Mouse (Mus musculus) splenic B cell, adult 2 months (primary cell): Measurements from ENCODE around the gene Pdcd1lg2.
A peak's percentile ranks its signal among the peaks of the same experiment; 100 is the strongest.

Experiments used
- DNase-seq: peaks from one replicate; pipeline ENCODE4 v3.0.0-alpha.2; 2011; ENCODE audit warnings: low read depth, low spot score
- H3K27me3 ChIP-seq: 2 replicates; pipeline ENCODE4 v1.6.1; 2012; ENCODE audit warnings: mild to moderate bottlenecking, low read length, moderate library complexity, mixed read lengths; ENCODE audit not compliant: control insufficient read depth, poor library complexity, insufficient read depth, severe bottlenecking
- H3K36me3 ChIP-seq: 2 replicates; pipeline ENCODE4 v1.6.1; 2012; ENCODE audit warnings: mild to moderate bottlenecking, low read length, moderate library complexity, mixed read lengths; ENCODE audit not compliant: control insufficient read depth, poor library complexity, insufficient read depth, severe bottlenecking

Pdcd1lg2 gene

DNA sequence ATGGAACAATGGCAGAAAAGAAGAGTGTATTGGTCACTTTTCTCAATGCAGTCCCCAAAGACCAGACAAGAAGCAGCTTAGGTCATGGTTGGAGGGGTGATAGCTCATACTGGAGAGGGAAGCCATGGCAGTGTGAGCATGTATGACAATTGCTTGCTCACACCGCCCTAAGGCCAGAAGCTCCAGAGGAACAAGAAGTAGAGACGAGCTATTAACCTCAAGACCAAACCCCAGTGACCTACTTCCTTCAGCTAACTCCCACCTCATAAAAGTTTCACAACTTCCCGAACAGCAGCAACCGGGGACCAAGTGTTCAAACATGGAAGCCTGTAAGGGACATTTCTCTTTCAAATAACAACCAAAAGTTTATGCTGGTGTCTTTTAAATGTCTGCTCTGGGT, 51.7 kb downstream of the Pdcd1lg2 start:
- H3K27me3 ChIP-seq: no peaks in the 10 kb centered on the region
- H3K36me3 ChIP-seq: no peaks in the 10 kb centered on the region
- DNase-seq: peak; percentile 43

DNA sequence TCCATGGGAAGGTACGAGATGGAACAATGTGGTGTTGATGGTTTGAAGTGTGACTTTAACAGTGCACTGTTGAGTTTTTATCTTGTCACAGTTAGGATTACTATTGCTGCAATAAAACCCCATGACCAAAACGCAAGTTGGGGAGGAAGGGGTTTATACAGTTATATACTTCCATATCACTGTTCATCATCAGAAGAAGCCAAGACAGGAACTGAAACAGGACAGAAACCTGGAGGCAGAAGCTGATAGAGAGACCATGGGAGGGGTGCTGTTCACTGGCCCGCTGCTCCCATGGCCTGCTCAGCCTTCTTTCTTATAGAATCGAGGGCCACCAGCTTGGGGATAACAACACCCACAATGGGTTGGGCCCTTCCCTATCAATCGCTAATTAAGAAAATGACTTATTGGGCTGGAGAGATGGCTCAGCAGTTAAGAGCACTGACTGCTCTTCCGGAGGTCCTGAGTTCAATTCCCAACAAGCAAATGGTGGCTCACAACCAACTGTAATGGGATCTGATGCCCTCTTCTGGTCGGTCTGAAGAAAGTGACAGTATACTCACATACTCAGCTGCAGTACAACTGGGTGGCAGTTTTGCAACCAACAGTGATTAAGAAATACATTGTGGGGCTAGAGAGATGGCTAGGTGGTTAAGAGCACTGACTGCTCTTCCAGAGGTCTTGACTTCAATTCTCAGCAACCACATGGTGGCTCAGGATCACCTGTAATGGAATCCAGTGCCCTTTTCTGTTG, 53.1 kb downstream of the Pdcd1lg2 start:
- peak; percentile 45 for DNase-seq
- no peaks in the 10 kb centered on the region for H3K27me3 ChIP-seq
- no peaks in the 10 kb centered on the region for H3K36me3 ChIP-seq

DNA sequence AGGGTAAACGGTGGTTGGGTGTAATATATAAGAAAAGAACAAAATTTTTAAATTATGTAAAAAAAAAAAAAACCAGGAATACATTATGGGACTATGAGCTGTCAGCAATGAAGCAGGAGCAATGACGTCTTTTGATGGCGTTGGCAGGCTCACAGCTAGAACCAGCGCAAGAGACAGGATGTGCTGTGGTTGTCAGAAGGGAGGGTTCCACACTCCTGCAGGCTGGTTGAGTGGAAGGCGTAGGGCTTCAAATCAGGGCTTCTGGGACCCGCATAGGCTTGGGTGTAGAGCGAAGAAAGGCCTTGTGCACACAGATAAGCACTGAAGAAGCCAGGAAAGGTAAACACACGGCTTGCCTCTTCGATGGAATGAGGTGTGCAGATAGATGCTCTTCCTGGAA, 56.1 kb downstream of the Pdcd1lg2 start:
- H3K27me3 ChIP-seq: no peaks in the 10 kb centered on the region
- no peaks in the 10 kb centered on the region; the same call in 1 of the 2 replicates for H3K36me3 ChIP-seq
- peak; percentile 44 for DNase-seq

DNA sequence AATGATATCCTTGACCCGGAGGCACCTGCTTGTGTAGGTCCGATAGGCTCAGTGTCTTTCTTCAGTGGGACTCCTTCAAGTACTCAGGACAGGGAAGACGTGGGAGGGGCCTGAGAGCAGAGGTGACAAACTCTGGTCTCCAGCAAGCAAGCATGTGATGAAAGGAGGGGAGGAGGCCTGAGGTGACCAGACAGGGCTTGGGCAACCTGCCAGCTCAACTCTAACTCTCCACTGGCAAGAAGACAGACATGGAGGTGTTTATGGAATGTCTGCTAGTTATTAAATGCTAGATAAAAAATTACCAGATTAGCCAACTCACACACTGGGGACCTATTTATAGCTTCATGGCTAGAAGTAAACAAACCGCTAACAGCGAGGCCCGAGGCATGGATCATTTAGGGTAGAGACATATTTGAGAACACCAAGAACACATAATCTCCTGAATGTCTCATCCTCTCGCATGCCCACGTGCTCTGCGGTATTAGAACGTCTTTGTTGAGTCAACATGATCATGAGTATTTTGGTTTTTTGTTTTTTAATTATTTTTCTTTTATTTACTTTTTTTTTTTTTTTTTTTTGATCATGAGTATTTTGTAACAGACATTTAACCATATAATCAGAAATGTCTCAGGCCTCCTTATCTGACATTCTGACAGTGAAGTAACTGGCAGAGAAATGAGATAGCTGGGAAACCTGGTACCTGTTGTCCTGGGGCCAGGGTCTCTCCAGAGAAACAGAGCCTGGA, 58.4 kb downstream of the Pdcd1lg2 start:
- Histone ChIP-seq H3K27me3 (no peaks in the 10 kb centered on the region), H3K36me3 (no peaks in the 10 kb centered on the region; the same call in 1 of the 2 replicates)
- no peak for DNase-seq

DNA sequence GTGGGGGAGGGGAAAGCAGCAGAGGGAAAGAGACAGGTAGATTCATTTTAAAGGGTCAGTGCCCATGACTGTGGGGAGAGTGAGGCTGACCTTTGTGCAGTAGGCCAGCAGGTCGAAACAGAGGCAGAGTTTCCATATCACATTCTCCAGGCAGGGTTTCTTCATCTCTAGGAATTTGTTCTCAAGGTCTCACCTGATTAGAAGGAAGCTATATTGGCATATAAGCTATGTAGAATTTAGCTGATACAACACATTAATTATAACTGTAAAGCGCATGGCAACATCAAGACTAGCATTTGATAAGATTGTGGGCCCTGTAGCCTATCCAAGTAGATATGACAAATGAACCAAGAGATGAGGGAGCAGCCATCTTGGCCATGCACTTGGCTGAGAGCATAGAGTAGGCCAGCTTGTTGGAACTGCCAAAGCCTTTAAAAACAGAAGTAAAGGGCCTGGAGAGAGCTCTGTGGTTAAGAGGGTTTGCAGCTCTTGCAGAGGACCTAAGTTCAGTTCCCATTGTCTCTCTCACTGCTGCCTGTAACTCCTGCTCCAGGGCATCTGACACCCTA, 59.1 kb downstream of the Pdcd1lg2 start:
- no peak for DNase-seq
- Histone ChIP-seq H3K36me3 (no peaks in the 10 kb centered on the region; the same call in 1 of the 2 replicates), H3K27me3 (no peaks in the 10 kb centered on the region)

DNA sequence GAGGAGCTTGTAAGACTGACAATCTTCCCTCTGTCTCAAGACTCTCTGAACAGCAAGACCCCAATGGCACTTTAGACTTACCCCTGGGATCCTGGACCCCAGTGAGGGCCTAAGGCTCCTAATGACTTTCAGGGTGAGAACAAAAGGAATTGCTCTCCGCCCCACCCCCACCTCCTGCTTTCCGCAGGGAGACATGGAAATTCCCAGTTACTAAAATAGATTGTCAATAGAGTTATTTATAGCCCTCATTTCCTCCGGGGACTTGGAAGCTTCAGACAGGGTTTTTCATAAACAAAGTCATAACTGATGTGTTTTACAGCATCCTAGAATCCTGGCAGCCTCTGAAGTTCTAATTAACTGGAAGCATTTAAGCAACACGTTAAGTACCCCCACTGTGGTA, 59.9 kb downstream of the Pdcd1lg2 start:
- no peaks in the 10 kb centered on the region for H3K27me3 ChIP-seq
- H3K36me3 ChIP-seq: no peaks in the 10 kb centered on the region; the same call in 1 of the 2 replicates
- DNase-seq: no peak

DNA sequence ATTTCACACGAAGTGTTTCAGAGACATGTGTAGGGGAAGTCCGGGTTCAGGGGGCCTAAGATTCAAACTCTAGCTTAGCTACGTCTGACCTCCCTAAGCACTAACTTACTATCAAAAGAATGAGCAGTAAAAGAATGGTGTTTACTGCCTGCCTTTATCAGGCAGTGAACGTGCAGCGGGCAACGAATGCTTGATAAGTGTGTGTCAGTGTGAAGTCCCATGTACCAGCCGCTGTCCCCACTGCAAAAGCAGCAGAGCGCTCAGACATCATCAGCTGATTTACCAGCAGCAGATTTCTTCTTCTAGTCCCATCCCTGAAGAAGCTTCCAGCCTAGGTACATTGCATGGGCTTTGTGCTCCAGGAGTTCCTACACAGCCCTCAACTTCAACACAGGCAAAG, 61.7 kb downstream of the Pdcd1lg2 start:
- Histone ChIP-seq H3K36me3 (no peaks in the 10 kb centered on the region; the same call in 1 of the 2 replicates), H3K27me3 (no peaks in the 10 kb centered on the region)
- DNase-seq: no peak

DNA sequence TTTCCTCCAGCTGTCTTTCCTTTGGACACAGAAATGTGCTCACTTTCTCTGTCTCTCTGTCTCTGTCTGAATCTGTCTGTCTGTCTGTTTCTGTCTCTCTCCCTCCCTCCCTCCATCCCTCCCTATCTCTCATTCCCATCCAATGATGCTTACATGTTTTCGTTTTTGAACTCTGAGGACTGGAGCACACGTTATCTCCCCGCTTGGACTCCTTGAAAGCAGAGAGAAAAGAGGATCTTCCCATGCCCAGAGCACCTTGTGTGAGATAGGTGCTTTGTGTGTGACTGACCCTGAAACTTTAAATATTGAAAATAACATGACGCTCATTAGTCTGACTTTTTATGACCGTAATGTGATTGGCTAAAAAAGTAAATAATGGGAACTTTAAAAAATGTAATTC, 62.2 kb downstream of the Pdcd1lg2 start:
- Histone ChIP-seq H3K36me3 (no peaks in the 10 kb centered on the region; the same call in 1 of the 2 replicates), H3K27me3 (no peaks in the 10 kb centered on the region)
- no peak for DNase-seq

DNA sequence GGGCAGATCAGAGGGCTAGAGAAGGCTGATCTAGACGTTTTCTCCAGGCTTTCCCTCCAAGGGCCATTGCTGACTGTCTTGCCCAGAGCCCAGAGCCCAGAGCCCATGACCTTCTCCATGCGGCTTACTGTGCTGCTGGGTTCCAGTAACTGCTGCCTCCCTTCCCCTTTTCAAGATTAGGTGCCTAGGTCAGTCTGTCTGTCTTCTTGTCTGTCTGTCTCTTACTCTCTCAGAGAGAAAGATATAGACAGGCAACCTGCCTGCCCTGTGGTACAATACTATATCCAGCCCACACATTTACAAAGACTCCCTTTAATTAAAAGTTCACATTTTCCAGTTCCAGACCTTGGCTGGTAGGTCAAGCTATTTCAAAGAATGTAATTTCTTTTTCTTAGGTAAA, 64.1 kb downstream of the Pdcd1lg2 start:
- Histone ChIP-seq H3K27me3 (no peaks in the 10 kb centered on the region), H3K36me3 (no peaks in the 10 kb centered on the region; the same call in 1 of the 2 replicates)
- no peak for DNase-seq

DNA sequence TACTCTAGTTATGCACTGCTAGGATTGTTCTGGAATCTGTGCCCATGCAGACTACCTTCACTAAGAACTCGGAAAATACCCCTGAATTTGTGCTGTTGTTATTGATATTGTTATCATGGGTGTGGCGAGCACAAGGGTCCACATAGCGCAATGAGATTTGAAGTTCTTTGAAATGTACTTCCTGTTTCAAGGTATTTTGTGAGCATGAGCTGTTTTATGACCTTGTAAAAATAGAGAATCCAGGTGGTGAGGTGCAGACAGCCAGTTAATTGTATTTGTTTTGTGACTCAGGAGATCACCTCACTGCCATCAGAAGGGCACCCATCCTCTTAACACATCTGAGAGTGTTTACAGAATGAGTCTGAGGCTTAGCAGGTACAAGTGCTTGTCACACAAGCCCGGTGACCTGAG, 64.5 kb downstream of the Pdcd1lg2 start:
- Histone ChIP-seq H3K36me3 (no peaks in the 10 kb centered on the region; the same call in 1 of the 2 replicates), H3K27me3 (no peaks in the 10 kb centered on the region)
- peak; percentile 45 for DNase-seq

DNA sequence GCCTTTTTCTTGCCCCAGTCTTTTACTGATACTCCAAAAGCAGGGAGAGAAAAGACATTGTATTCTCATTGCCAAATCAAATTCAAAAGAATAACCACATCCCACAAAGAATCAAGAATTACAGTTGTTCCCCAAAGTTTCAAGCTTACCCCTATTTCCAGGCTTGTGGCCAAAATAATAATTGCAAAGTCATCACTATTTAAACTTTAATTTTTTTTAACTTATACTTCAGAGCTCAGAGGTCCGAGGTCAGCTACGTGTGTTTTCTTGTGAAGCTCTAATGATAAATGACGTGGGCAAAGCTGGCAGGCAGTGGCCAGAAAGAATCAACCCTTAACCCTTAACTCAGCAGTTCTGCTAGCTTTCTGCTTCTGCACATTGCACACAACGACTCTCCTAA, 67.9 kb downstream of the Pdcd1lg2 start:
- DNase-seq: no peak
- Histone ChIP-seq H3K27me3 (no peaks in the 10 kb centered on the region), H3K36me3 (no peaks in the 10 kb centered on the region)

DNA sequence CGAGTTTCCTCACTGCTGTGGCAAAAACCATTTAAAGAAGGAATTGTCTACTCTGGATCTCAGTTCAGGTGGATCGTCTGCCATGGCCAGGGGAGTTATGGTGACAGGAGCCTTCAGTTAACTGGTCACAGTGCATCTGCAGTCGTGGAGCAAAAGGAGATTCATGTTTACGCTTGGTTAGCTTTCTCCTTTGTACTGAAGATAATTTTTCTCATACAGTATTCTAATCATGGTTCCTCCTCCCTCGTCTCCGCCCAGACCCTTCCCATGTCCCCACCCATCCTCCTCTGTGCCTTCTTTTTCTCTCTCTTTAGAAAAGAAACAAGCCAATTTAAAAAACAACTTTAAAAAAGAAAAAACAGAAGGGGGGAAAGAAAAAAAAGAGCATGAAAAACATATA, 70.9 kb downstream of the Pdcd1lg2 start:
- no peak for DNase-seq
- H3K36me3 ChIP-seq: no peaks in the 10 kb centered on the region
- no peaks in the 10 kb centered on the region for H3K27me3 ChIP-seq

DNA sequence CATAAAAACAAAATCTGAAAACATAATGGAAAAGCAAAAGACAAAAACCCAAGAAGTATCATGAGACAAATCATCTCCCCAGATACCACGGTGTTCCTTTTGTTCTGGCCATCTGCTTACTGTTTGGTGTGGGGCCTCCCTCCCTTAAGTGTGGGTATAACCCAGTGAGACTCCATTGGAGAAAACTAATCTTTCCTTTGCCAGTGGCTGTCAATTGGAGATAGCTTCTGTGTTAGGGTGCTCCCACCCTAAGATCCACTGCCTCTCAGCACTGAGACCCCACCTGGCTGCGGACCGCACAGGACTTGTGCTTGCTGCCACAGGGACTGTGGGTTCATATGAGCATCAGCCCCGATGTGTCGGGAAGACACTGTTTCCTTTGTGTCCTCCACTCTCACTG, 71.4 kb downstream of the Pdcd1lg2 start:
- DNase-seq: no peak
- no peaks in the 10 kb centered on the region for H3K27me3 ChIP-seq

DNA sequence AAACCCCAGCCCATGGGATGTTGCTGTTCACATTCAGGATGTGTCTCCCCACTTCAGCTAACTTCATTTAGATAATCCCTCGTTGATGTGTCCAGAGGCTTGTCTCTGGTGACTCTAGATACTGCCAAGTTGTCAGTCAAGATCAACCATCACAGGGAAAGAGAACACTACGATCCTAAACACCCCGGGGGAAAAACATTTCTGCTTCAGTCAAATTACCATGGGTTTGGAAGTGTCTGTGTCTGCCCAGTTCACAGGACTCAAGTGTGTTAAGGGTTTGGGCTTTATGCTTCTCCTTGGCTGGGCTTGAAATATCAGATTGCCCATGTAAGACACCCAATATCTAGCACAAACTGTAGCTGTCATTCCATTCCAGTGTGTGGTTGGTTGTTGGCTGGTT, 71.9 kb downstream of the Pdcd1lg2 start:
- no peak for DNase-seq

More for the DNA sequence above, 71.4 kb downstream of the Pdcd1lg2 start:
- H3K36me3 ChIP-seq: no peaks in the 10 kb centered on the region

DNA sequence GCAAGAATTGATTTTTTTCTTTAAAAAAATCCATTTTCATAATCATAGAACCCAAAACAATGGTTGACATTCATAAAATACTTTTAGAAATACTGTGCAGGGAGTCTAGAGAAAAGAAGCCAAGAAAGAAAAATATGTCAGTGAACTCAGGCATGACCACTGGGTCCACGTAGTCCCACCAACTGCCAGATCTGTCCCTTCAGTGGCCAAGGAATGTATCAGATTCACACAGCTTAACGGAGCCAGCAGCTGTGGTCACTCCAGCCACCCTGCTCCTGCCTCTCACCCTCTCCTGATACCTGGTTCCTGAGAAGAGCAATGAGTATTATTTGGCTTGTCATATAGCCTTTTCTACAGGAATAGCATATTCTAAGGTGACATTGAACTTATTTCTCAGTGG, 72.7 kb downstream of the Pdcd1lg2 start:
- no peak for DNase-seq
- Histone ChIP-seq H3K27me3 (no peaks in the 10 kb centered on the region), H3K36me3 (no peaks in the 10 kb centered on the region)

More for the DNA sequence above, 71.9 kb downstream of the Pdcd1lg2 start:
- Histone ChIP-seq H3K36me3 (no peaks in the 10 kb centered on the region), H3K27me3 (no peaks in the 10 kb centered on the region)
